Mouse (Mus musculus): ENCODE data around the gene Polr3b. TPM values are rescaled to one million over a fixed set of nuclear protein-coding genes. Genes with fewer than 3 reads are reported as not detected.
A peak's percentile ranks its signal among the peaks of the same experiment; 100 is the strongest.

Gene Polr3b
- total RNA-seq, 2 experiments from 2014 or later, result 20.1 to 28.7 TPM

DNA sequence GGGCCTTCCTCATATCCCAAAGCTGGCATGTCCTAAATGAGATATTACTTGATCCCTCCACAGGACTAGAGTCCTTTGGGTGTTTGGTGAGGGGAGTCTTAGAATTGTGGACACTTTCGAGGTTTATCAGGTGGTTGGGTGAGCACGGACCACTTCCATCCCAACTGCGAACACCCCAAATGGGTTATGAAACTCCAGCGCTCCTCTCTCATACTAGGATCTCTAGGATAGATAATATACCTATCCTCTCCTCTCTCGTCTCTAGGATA, 136.0 kb downstream of the Polr3b start:
- ATAC-seq (ENCODE audit: poor library complexity, severe bottlenecking), result no peak

- no peak for ATAC-seq (ENCODE audit: poor library complexity, severe bottlenecking)
These were observed 136.7 kb downstream of the Polr3b start for GRCm38 (mm10) chr10:84758483-84759431.

GRCm38 (mm10) chr10:84759511-84760117, 137.5 kb downstream of the Polr3b start:
- no peak for ATAC-seq (ENCODE audit: poor library complexity, severe bottlenecking)

DNA sequence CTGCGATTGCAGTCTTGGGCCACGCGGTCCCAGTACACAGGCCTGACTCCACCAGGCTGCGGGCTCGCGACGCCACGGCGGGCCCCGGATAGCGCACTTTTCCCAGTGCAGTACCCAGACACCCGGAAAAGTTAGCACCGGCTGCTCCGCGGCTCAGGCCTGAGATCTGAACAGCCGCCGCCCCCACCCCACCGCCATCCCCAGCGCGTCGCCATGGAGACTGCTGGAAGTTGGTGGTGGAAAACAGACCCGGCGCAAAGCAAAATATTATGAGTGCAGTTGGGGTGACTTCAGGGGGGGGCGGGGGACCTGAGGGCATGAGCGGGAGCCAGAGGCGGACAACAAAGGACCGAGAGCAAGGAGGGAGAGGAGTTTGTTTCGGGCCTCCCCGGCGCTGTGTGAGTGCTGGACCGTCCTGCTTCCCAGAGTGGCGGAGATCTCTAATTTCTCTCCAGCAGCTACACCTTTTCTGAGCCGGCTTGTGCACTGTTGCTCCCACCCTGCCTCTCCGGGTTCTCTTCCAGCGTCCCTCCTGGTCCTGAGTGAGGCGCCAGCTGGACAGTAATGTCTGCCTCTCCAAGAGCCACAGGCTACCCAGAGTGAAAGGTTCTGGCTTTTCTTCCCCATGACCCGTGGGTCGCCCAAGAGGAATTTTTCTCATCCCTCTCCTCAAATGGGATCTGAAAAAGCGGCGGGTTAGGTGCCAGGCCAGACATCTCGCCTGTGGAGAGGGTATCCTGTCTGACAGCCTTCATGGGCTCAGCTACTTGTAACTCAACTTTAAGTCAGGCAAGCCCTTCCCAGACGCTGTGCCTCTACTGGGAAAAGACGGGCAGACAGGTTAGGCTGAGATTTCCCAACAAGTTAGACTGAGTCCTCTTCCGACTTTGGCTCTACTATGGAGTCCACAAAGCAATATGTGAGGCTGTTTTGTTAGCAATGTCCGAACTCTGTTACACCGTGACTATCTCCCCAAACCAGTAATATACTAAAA, 138.3 kb downstream of the Polr3b start:
- no peak for ATAC-seq (ENCODE audit: poor library complexity, severe bottlenecking)

- peak; percentile 45; the same call in 1 of the 2 replicates for ATAC-seq (ENCODE audit: poor library complexity, severe bottlenecking)
These were observed 146.7 kb downstream of the Polr3b start for GRCm38 (mm10) chr10:84768766-84769165.

- ATAC-seq (ENCODE audit: poor library complexity, severe bottlenecking), result no peak
These were observed 150.5 kb downstream of the Polr3b start for GRCm38 (mm10) chr10:84772380-84773130.

- ATAC-seq (ENCODE audit: poor library complexity, severe bottlenecking), result no peak
These were observed 151.8 kb downstream of the Polr3b start for GRCm38 (mm10) chr10:84773889-84774288.

DNA sequence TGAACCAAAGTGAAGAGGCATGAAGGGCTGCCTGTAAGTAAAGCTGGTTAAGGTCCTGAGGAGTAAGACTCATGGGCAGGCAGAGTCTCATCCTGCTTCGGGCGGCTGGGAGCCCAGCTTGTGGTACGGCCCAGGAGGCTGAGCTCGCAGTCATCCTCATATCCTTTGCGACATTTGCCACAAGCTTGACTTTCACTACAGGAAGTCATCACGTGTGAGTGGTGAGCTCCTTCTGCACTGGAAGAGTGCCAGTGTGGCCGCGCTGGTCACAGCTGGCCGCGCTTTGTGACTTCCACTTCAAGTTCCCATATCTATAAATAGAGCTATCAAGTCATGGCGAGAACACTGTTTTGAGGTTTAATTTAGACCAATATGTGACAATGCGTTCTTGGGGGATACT, 152.5 kb downstream of the Polr3b start:
- ATAC-seq (ENCODE audit: poor library complexity, severe bottlenecking), result peak; percentile 89

Other genes starting within 250 kb of the Polr3b start
- 0.05 and 0.29 TPM in 2 replicates for gene Nuak1, start 181.7 kb upstream of the Polr3b start, total RNA-seq (2015)
- gene Nuak1, start 181.7 kb upstream of the Polr3b start, total RNA-seq (2017), result 0.11 and 0.37 TPM in 2 replicates
- gene Ckap4, start 88.2 kb upstream of the Polr3b start, total RNA-seq (2015), result 122 and 125 TPM in 2 replicates
- 115 TPM in 2 replicates for gene Ckap4, start 88.2 kb upstream of the Polr3b start, total RNA-seq (2017)
- gene Tcp11l2, start 45.7 kb upstream of the Polr3b start, total RNA-seq (2015), result 54.8 and 59.3 TPM in 2 replicates
- gene Tcp11l2, start 45.7 kb upstream of the Polr3b start, total RNA-seq (2017), result 29.7 and 36.1 TPM in 2 replicates
- gene Rfx4, start 133.8 kb downstream of the Polr3b start, total RNA-seq (2015), result 0.11 TPM in 1 of 2 replicates, not detected in the other
- 0.24 TPM in 1 of 2 replicates, not detected in the other for gene Rfx4, start 133.8 kb downstream of the Polr3b start, total RNA-seq (2017)